Mouse (Mus musculus) CD4-positive naive resting alpha-beta T cell, adult 76 days (primary cell): Measurements from ENCODE around the gene A330070K13Rik. TPM values are rescaled to one million over a fixed set of nuclear protein-coding genes. Genes with fewer than 3 reads are reported as not detected.

Experiments
- total RNA-seq: library from RNA; stranded (reverse); gene quantifications from one replicate; pipeline ENCODE4 v1.2.4, GENCODE M21; 2023

A330070K13Rik gene
- total RNA-seq, result not detected

GRCm38 (mm10) chr5:130384222-130384912 is at the start of gene A330070K13Rik:
A330070K13Rik (minus strand) TSS chr5:130384631.

GRCm38 (mm10) chr5:130369237-130369636 is 15.2 kb downstream of the A330070K13Rik start, which contains the start of gene Caln1:
Caln1 (plus strand) TSS chr5:130369455.

Other genes starting within 250 kb of the A330070K13Rik start
- gene Kctd7, start 239.8 kb downstream of the A330070K13Rik start, total RNA-seq, result 1.3 TPM
- gene Rabgef1, start 212.8 kb downstream of the A330070K13Rik start, total RNA-seq, result 39.0 TPM
- gene Tmem248, start 167.6 kb downstream of the A330070K13Rik start, total RNA-seq, result 66.2 TPM
- gene Sbds, start 129.1 kb downstream of the A330070K13Rik start, total RNA-seq, result 103 TPM
- 18.6 TPM for gene Tyw1, start 129.0 kb downstream of the A330070K13Rik start, total RNA-seq
- not detected for gene Caln1, start 15.2 kb downstream of the A330070K13Rik start, total RNA-seq